Mouse (Mus musculus) forebrain, embryonic 11.5 days (tissue): ENCODE data around the gene Cdk5rap3. TPM values are rescaled to one million over a fixed set of nuclear protein-coding genes. Genes with fewer than 3 reads are reported as not detected.

Source experiments
- ATAC-seq: fragments of 200-750 bp; cut with Nextera tagmentation; replicated peaks from 2 replicates; pipeline ENCODE4 v1.8.0; 2017; ENCODE audit warnings: moderate TSS enrichment; ENCODE audit not compliant: low FRiP score
- DNase-seq: peaks from one replicate; pipeline ENCODE4 v3.0.0-alpha.2; 2017; ENCODE audit warnings: low spot score
- H3K27ac ChIP-seq: fragments of 300-500 bp; sonication (generic); 2 replicates; pipeline ENCODE4 v1.5.1; 2014; ENCODE audit warnings: low read depth, low read length
- H3K27me3 ChIP-seq: fragments of 300-500 bp; sonication (generic); 2 replicates; pipeline ENCODE4 v1.6.1; 2014; ENCODE audit warnings: mild to moderate bottlenecking, low read length, mixed read lengths; ENCODE audit not compliant: control insufficient read depth, insufficient read depth
- H3K36me3 ChIP-seq: fragments of 300-500 bp; sonication (generic); 2 replicates; pipeline ENCODE4 v1.6.1; 2014; ENCODE audit warnings: mild to moderate bottlenecking, low read length, moderate library complexity, mixed read lengths; ENCODE audit not compliant: control insufficient read depth, insufficient read depth
- H3K4me1 ChIP-seq: fragments of 300-500 bp; sonication (generic); replicated peaks from 2 replicates; pipeline ENCODE4 v1.6.1; 2014; ENCODE audit warnings: low read length, mixed read lengths; ENCODE audit not compliant: control insufficient read depth, insufficient read depth
- H3K4me2 ChIP-seq: fragments of 300-500 bp; sonication (generic); 2 replicates; pipeline ENCODE4 v1.6.1; 2014; ENCODE audit warnings: low read depth, mild to moderate bottlenecking, low read length, moderate library complexity, mixed read lengths; ENCODE audit not compliant: severe bottlenecking
- H3K4me3 ChIP-seq: fragments of 300-500 bp; sonication (generic); 2 replicates; pipeline ENCODE4 v1.5.1; 2014; ENCODE audit warnings: low read depth, low read length
- H3K9ac ChIP-seq: fragments of 300-500 bp; sonication (generic); 2 replicates; pipeline ENCODE4 v1.6.1; 2014; ENCODE audit warnings: low read length
- H3K9me3 ChIP-seq: fragments of 300-500 bp; sonication (generic); 2 replicates; pipeline ENCODE4 v1.6.1; 2016; ENCODE audit warnings: low read length, mixed read lengths; ENCODE audit not compliant: control insufficient read depth
- WGBS: fragments of 180-500 bp; shearing (Covaris S2); extraction: QIAGEN DNeasy Blood & Tissue Kit; methylation state at CpG from one replicate; pipeline ENCODE4 v1.1.7; 2014; 5-methylcytosine and 5-hydroxymethylcytosine counted together
- polyA plus RNA-seq: library from polyadenylated mRNA; unstranded; fragments of >200 nt; fragmentation: Nextera tagmentation; extraction: Ambion mirVana; gene quantifications from 2 replicates; pipeline ENCODE4 v1.2.1, GENCODE M21; 2014

Gene Cdk5rap3
- polyA plus RNA-seq, 1 experiment from 2014 or later: 83.4 TPM

DNA sequence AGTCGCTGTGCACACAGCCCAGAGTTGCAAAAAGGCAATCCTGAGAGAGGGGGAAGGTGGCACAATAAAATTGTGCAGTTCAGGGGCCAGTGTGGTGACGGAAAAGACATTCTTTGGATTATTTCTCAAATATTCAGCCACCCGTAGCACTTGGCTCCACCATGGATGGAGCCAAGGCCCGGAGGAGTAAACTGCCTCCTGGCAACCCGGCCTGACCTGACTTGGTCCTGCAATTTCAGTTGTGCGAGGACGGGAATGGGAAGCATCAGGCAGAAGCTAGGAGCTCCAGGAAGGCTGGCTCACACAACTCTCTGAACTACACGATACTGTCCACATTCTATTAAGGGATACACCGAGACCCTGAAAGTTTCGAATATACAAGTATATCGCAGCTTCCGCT, 53.8 kb downstream of the Cdk5rap3 start:
- Histone ChIP-seq H3K27ac (no peak overlapping the region), H3K4me3 (no peak overlapping the region), H3K9ac (no peak overlapping the region)

DNA sequence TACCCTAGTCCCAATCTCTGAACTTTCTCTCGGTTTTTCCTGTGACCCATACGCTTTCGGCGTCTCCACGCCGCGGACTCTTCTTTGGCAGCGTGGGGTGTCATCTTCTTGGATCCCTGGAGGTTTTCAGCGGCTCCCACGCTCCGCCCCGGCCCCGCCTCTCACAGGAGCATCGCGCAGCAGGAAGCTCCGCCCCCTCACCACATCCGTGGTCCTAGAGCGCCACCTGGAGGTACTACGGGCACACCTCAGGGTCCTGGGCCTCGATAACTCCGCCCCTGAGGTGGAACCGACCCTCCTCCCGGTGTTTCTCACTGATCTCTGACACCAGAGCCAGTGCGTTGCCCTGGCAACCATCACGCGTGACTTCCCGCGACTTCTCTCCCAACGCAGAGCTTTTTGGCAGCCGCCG, 54.4 kb downstream of the Cdk5rap3 start:
- Histone ChIP-seq H3K36me3 (no peaks in the 10 kb centered on the region), H3K27ac (no peak overlapping the region), H3K9me3 (no peaks in the 10 kb centered on the region), H3K4me1 (peaks cover 15% of the 10 kb centered on the region), H3K4me3 (peak overlapping the region; percentile 36), H3K27me3 (no peaks in the 10 kb centered on the region), H3K9ac (peak overlapping the region; percentile 45), H3K4me2 (peak overlapping the region; percentile 86)
- ATAC-seq: peak; percentile 79
- peak; percentile 98 for DNase-seq
- under 1% methylated on average over 31 of the region's 31 CpGs for WGBS

More for the DNA sequence above, 53.8 kb downstream of the Cdk5rap3 start:
- Histone ChIP-seq H3K4me2 (peak overlapping the region; percentile 86), H3K27me3 (no peaks in the 10 kb centered on the region), H3K9me3 (no peaks in the 10 kb centered on the region), H3K36me3 (no peaks in the 10 kb centered on the region), H3K4me1 (peaks cover 15% of the 10 kb centered on the region)
- WGBS: 62% methylated on average over 12 of the region's 12 CpGs
- no peak for DNase-seq
- no peak for ATAC-seq

DNA sequence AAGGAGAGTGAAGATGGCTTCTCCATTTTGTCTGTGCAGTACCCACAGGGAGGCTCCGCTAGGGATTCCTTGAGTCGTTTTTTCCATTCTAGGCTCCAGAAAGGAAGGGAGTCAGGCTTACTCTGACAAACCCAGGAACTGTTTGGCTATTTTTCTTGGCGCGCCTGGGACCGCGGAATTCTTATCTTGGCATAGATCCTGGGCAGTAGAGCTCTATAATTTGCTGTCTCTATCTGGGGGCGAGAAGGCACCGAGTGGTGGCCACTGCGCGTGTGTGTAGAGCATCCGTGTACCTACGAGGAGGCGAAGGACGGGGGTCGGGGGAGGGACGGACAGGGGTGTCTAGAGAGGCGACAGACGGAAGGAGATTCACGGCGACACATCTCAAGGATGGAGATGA, 54.9 kb downstream of the Cdk5rap3 start:
- peak overlapping the region; percentile 86 for H3K4me2 ChIP-seq
- no peaks in the 10 kb centered on the region for H3K36me3 ChIP-seq
- peak overlapping the region; percentile 36 for H3K4me3 ChIP-seq
- no peaks in the 10 kb centered on the region for H3K9me3 ChIP-seq
- peak overlapping the region; percentile 45 for H3K9ac ChIP-seq
- H3K4me1 ChIP-seq: peaks cover 15% of the 10 kb centered on the region
- H3K27me3 ChIP-seq: no peaks in the 10 kb centered on the region
- no peak overlapping the region for H3K27ac ChIP-seq
- WGBS: under 1% methylated on average over 20 of the region's 20 CpGs
- DNase-seq: no peak
- ATAC-seq: peak; percentile 23; the same call in 1 of the 2 replicates

DNA sequence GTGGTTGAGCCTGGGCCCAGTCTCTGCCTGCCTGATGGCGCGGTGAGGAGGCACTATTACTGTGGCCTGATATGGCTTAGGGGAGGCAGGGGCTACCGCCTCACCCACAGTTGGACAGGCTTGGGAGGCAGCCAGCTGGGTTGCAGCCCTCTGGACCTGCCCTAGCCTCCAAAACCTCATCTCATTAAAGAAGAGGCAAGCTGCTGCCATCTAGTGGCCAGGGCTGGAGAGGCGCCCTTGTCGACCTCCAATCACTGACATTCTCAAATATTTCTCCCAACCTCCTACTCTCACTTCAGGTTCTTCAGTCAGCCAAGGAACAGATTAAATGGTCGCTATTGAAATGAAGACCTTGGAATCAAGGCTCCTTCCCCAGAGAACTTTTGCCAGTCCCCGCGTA, 55.7 kb downstream of the Cdk5rap3 start:
- Histone ChIP-seq H3K27me3 (no peaks in the 10 kb centered on the region), H3K9me3 (no peaks in the 10 kb centered on the region), H3K36me3 (no peaks in the 10 kb centered on the region), H3K4me1 (peaks cover 15% of the 10 kb centered on the region), H3K9ac (no peak overlapping the region), H3K4me2 (no peak overlapping the region), H3K27ac (no peak overlapping the region), H3K4me3 (no peak overlapping the region)
- 9% methylated on average over 8 of the region's 8 CpGs for WGBS
- ATAC-seq (peak; percentile 67), DNase-seq (peak; percentile 92)

DNA sequence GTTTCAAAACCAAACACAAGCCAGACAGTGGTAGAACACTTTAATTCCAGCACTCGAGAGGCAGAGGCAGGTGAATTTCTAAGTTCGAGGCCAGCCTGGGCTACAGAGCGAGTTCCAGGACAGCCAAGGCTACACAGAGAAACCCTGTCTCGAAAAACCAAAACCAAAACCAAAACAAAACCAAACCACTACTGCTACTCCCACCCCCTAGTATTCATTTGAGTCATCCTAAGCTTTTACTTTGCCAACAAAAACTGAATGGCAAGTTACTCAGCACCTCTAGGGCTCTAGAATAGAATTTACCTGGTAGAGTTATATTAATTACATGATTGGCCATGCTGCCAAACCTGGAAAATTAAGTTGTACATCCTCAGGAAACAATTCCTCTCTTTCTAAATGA, 56.7 kb downstream of the Cdk5rap3 start:
- no peak overlapping the region for H3K4me2 ChIP-seq
- no peaks in the 10 kb centered on the region for H3K9me3 ChIP-seq
- DNase-seq (no peak), ATAC-seq (no peak)
- H3K9ac ChIP-seq: no peak overlapping the region
- no peak overlapping the region for H3K27ac ChIP-seq
- H3K27me3 ChIP-seq: no peaks in the 10 kb centered on the region
- no peaks in the 10 kb centered on the region for H3K36me3 ChIP-seq
- H3K4me1 ChIP-seq: peaks cover 15% of the 10 kb centered on the region
- no peak overlapping the region for H3K4me3 ChIP-seq
- WGBS: 75% methylated on average over 4 of the region's 4 CpGs

DNA sequence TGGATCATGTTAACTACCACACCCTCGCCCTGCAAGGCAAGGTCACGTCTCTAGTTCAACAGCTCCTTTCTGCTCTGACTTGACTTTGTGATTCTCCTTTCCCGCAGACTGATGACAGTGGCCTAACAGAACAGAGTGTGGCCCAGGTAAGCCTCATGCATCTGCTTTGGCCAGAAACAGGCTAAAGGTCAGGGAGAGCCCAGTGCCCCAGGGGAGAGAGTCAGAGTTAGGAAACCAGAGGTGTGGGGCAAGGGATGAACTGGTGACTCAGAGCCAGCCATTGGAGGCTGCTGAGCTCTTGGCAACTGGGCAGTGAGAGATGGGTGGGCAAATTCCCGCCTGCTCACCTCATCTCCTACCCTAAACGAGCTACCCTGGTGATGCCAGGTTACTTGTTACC, 58.9 kb downstream of the Cdk5rap3 start:
- DNase-seq (no peak), ATAC-seq (no peak)
- 75% methylated on average over 5 of the region's 5 CpGs for WGBS
- Histone ChIP-seq H3K27ac (no peak overlapping the region), H3K4me3 (no peak overlapping the region), H3K4me2 (no peak overlapping the region), H3K4me1 (peaks cover 7% of the 10 kb centered on the region), H3K9me3 (no peaks in the 10 kb centered on the region), H3K36me3 (no peaks in the 10 kb centered on the region), H3K9ac (no peak overlapping the region), H3K27me3 (no peaks in the 10 kb centered on the region)

Other genes starting within 250 kb of the Cdk5rap3 start
- 17.5 and 26.9 TPM in 2 replicates for gene Snx11, start 138.9 kb downstream of the Cdk5rap3 start, polyA plus RNA-seq
- 140 and 150 TPM in 2 replicates for gene Cbx1, start 127.4 kb downstream of the Cdk5rap3 start, polyA plus RNA-seq
- gene Nfe2l1, start 86.5 kb downstream of the Cdk5rap3 start, polyA plus RNA-seq: 38.6 and 42.9 TPM in 2 replicates
- 33.2 and 33.8 TPM in 2 replicates for gene Copz2, start 66.6 kb downstream of the Cdk5rap3 start, polyA plus RNA-seq
- gene Prr15l, start 11.6 kb upstream of the Cdk5rap3 start, polyA plus RNA-seq: 0.25 and 0.29 TPM in 2 replicates
- gene Pnpo, start 27.5 kb upstream of the Cdk5rap3 start, polyA plus RNA-seq: 24.8 and 28.8 TPM in 2 replicates
- 30.9 and 31.0 TPM in 2 replicates for gene Sp2, start 66.5 kb upstream of the Cdk5rap3 start, polyA plus RNA-seq
- gene Sp6, start 96.9 kb upstream of the Cdk5rap3 start, polyA plus RNA-seq: 0.17 TPM in 1 of 2 replicates, not detected in the other
- gene Scrn2, start 113.4 kb upstream of the Cdk5rap3 start, polyA plus RNA-seq: 31.2 and 31.6 TPM in 2 replicates
- gene Lrrc46, start 124.9 kb upstream of the Cdk5rap3 start, polyA plus RNA-seq: 3.8 and 4.2 TPM in 2 replicates
- 76.4 and 76.6 TPM in 2 replicates for gene Mrpl10, start 125.1 kb upstream of the Cdk5rap3 start, polyA plus RNA-seq
- gene Osbpl7, start 134.1 kb upstream of the Cdk5rap3 start, polyA plus RNA-seq: 6.7 and 7.7 TPM in 2 replicates
- 0.17 and 0.21 TPM in 2 replicates for gene Tbx21, start 198.8 kb upstream of the Cdk5rap3 start, polyA plus RNA-seq
- gene Tbkbp1, start 235.0 kb upstream of the Cdk5rap3 start, polyA plus RNA-seq: 5.4 and 6.7 TPM in 2 replicates